Mouse (Mus musculus): ENCODE results near the gene Mms22l.
"Not testable (repeated sequence)": the region's sequence is repeated elsewhere in the genome, so short reads cannot be mapped to it uniquely, and the experiment has no call there.

Gene Mms22l

DNA sequence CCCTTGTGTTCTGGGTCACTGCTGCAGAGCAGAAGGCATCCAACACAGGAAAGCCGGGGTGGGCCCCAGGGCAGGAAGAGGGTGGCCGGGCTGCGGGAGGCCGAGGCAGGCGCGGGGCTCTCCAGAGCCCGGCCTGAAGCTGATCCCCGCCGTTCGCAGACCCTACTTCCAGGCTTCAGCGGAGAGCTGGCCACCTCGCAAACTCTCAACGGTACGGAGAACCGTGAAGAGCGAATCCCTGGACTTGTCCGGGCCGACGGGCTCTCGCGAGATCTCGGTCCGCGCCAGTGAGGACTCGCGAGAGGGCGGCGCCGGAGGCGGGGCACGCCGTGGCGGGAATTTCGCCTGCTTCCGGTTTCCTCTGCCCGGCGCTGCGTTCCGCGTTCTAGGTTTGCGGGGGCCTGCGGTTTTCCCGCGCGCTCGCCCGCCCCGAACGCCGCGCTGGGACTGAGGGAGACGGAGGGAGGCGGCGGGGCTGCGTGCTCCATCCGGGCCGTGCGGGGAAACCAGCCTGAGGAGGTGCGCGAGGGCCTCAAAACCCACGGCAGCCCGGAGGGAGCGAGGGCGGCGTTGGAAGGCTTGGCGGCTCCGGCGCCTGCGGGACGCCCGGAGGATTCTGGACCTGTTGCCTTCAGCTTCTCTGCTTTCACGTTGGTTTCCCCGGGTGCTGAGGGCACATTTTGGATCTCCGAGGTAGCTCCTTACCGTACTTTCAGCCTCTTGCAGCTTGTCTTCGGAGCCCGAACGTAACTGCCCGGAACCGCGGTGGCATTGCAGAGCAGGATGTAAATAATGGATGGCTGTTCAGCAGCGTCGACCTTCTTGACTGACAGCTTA is at the start of gene Mms22l:
Gene Mms22l (plus strand): TSS at position 336 of the 837 bp plus-strand sequence.
- DNase-seq (ENCODE audit: low read depth) = peak; percentile 80

DNA sequence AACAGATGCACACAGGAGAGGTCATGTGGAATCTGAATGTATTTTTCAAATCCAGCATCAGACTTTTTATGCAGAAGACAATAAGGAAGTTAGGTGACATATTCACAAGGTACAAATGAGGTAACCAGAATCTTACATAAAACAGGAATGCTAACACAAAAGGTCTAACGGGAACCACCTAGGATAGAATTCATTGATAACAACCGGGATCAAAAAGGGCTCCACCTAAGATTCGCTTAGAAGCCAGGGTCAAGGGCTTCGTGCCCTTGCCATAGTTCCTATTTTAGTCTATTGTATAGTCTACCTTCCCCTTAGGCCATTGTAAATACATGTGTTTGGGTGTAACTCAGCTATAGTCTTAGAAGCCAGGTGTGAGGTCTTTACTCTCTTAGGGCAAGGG is 12.2 kb upstream of the Mms22l start:
- not testable (repeated sequence) for DNase-seq (ENCODE audit: low read depth)

DNA sequence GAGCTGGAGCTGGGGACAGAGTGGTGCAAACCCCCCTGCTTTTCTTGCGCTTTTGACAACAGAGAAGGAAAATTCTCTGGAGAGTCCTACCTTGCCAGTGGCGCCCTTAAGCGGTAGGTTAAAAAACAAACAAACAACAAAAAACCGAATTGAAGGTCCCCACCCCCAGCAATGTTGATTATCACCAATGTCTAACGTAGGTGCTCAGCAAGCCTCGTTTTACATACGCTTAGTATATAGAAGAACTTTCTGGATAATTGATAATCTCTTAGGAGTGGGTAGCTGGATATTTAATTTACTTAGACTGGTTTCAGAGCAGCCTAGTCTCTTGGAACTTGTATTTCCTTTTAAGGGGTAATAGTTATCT is 685 bp downstream of the Mms22l start:
- peak; percentile 34 for DNase-seq (ENCODE audit: low read depth)

DNA sequence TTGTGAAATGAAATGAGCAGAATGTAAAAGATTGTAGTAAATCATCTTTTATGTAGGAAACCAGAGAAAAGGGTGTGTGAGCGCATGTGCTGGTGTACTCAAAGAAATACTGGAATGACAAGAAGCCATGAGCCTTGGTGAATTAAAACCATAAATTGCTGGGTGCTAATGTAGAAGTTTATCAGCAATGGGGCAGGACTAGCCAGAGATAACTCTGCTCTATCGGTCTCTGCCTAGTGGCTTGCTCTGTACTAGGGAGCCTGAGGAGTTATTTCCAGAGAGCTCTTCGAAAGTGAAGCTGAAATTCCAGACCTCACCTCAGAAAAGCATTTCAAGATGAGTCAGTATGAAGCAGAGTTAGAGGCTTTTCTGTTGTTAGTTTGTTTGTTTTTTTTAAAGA is 12.9 kb downstream of the Mms22l start:
- DNase-seq (ENCODE audit: low read depth) = peak; percentile 24

DNA sequence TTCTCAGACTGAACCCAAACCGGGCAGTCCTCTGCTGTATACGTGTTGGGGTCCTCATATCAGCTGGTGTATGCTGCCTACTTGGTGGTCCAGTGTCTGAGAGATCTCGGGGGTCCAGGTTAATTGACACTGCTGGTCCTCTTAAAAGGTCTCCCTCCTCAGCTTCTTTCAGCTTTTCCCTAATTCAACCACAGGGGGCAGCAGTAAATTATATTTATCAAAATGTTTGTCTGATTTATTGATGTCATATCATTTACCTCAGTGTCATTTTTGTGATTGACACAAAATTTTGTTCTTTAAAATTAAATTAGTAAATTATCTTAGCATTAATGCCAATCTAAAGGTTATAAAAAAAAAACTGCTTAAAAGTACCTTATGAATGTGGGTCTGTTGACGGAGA is 40.7 kb downstream of the Mms22l start:
- no peak for DNase-seq (ENCODE audit: low read depth)

DNA sequence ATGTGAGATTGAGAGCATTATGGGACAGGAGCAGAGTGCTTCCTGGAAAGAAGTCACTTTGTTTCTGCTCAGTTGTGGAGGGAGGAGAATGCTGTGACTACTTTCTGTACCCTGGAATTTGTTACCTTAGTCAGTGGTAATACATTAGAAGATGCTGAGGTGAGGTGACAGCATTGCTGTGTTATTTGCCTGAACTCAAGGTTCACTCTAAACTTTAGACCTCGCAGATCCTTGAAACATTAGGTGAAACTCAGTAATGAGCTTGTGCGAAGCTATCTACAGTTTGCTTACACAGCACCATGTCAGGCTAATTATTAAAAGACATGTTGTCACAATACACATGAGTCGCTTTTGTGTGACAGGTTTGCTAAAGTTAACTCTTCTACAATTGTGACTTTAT is 47.2 kb downstream of the Mms22l start:
- no peak for DNase-seq (ENCODE audit: low read depth)

DNA sequence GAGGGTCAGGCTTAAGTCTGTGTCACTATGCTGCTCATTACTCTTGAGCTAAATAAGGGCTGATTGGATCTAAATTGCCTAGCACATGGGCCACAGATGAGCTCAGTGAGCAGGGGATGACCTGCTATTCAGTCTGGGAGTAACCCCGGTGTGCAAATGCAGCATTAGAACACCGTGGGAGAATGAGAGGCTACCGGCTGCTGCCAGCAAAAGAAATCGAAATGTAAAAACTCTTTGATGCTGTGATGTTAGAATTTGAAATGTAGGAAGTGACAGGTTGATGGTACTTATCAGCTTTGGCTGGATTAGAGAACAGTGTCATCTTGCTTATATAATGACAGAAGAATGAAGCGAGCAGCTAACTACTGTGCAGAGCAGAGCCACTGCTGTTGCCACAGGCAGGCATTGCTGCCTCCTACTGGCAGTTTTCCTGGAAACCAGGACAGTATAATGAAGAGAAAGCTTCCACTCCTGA is 48.5 kb downstream of the Mms22l start:
- no peak for DNase-seq (ENCODE audit: low read depth)

DNA sequence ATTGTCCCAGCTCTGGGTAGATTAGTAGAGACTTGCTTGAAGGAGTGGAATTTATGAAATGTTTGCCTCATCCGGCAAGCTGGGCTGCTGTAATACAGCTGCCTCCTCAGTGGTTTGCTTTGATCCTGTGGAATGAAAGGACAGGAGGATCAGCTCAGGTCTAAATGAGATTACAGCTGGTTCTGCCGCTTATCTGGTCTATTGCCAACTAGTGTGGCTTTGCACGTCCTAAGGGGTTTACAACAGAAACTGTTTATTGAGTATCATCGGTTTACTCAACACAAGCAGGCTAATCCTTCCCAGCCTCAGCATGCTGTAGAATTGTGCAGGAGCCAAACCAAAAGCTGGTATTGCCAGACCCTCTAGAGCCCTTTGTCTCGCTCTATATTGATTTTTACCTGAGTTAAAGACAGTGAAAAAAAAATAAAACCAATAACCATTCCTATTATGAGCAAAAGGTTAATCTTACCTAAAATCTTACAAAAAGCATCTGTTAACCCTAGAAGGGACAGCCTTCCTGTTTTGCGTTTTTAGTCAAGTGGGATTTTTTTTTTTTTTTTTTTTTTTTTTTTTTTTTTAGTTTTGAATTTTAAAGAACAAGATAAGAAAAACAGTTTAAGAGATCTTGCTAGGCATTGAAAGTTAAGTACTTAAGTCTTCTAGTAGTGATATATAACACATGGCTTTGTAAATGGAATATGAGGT is 60.0 kb downstream of the Mms22l start:
- peak; percentile 19 for DNase-seq (ENCODE audit: low read depth)

DNA sequence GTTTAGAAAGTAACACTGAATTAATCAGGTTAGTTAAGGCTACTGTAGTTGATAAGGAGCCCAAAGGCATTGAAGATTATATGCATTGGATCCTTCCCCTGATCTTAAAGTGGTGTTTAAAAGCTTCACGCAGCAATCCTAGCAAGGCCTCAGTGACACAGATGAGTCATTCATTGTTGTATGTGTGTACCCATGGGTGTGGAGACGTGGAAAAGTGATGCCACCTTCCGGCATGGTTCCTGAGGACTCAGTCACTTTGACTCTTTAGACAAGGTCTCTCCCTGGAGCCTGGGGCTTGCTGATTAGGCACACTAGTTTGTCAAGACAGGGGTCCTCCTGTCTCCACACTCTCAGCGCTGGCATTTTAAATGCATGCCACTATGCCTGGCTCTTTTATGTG is 60.9 kb downstream of the Mms22l start:
- DNase-seq (ENCODE audit: low read depth) = no peak

DNA sequence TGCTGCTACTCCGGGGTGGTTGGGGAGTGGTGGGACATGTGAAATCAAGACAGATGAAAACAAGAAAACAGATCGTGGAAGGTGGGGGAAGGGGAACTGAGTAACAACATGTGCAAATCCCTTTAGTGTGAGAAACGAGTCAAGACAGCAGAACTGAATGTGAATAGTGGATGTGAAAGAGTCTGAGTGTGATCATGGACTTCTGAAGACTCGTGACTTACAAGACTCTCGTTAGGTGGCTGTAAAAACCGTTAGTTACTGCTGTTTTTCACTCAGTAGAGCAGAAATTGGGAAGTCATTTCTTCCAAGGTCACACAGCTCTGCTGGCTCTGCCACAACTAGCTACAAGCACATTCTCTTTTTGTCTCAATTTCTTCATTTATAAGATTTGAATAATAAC is 71.8 kb downstream of the Mms22l start:
- DNase-seq (ENCODE audit: low read depth) = no peak

DNA sequence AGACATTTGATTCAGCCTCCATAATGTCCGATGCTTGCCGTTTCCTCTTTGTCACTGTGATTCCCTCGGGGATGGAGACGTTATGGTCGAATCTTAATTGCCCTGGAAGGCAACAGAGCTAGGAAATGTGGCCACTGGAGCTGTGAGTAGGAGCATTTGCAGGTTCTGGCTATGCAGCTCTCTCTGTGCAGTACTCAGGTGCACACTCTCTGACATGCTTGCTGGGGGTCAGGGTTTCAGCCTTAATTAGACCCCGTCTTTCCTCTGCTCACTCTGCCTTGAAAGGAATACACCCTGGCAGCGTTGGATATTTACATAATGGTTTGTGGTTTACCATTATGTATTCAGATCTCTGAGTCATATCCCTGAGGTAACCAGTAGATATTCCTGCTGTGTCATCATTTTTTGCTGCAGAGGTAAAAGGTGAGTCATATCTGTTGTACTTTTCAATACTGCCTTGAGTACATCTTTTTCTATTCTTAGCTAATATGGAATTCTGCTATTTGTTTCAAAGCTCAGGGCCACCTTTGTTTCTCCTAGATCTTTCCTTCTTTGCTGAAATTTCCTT is 72.8 kb downstream of the Mms22l start:
- no peak for DNase-seq (ENCODE audit: low read depth)

DNA sequence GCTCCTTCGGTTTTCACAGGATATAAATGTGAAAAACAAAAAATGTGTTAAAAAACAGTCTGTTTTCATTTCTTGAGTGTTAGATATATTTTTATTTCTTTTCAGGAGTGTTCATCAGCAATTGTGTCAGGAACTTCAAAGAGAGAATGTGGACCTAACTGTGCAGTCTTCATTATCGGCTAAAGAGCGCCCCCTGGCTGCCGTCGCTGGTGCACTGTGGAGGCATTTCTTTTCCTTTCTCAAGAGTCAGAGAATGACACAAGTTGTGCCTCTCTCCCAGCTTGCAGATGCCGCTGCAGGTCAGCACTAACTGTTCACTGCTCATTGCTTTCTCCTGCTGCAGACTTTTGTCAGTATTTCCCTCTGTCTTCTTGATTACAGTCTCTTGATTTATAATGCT is 78.0 kb downstream of the Mms22l start:
- DNase-seq (ENCODE audit: low read depth) = peak; percentile 64

DNA sequence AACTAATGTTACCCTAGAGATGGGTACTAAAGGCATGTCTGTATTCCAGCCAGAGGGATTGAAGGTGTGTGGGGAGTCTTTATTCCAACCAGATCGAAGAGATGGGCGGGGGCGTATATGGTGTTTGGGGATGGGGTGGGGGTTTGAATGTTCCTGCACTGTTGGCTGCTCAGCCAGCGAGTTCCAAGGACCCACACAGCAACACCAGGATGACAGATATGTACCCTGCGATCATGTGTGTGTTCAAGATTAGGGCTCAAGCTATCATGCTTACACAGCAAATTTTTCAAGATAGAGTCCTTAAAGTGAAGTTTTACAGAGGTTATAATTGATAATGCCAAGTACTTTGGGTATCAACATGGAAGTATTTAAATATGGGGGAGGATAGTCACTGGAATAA is 81.3 kb downstream of the Mms22l start:
- no peak for DNase-seq (ENCODE audit: low read depth)

DNA sequence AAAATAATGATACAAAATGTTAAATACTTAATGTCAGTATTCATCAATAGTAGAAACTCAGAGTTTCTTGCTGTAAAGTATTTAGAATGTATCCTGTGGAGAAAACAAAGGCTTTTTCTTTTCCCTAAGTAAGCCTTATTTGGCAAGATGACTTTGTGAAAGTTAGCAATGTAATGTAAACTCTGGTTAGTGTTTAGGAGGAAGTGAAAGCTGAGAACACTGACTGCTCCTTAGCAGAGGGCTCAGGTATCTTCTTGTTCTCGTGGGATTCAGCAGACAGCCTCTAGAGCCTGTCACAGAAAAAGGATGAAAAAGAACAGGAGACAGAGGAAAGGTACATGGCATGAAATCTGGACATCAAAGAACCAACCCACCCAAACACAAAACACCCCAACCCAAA is 86.0 kb downstream of the Mms22l start:
- DNase-seq (ENCODE audit: low read depth) = no peak

DNA sequence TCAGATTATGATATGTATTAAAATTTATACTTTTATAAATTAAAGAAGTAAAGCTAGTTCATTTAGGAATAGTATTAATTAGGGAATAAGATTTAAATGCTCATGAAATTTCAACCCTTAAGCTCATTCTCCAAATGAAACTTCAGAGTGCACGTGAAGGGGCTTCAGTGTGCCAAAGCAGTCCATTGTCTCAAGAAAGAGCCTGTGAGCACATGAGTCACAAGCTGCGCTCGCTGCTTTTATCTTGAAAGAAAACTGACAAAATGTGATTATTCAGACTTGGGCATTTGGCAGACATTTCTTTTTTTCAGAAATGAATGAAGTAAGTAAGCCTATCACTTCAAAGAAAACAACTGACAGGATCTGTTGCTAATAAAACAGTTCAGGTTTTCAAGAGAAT is 87.7 kb downstream of the Mms22l start:
- no peak for DNase-seq (ENCODE audit: low read depth)

DNA sequence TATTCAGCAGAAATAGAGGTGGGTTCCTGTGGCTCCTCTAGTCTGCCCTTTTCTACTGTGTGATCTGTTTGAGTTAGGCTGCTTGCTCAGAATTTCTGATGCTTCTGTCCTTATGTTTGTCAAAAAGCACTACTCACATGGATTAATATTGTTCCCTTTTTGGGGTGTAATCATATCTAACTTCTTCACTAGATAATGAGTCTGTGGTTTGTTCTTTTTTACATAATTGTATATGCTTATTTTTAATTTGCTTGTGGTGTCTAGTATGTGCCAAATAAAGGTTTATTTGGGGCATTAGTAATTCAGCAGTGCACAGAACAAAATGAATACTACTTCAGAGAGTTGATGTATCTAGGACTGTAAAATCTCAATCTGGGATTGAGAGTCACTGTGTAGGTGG is 98.6 kb downstream of the Mms22l start:
- DNase-seq (ENCODE audit: low read depth) = no peak

DNA sequence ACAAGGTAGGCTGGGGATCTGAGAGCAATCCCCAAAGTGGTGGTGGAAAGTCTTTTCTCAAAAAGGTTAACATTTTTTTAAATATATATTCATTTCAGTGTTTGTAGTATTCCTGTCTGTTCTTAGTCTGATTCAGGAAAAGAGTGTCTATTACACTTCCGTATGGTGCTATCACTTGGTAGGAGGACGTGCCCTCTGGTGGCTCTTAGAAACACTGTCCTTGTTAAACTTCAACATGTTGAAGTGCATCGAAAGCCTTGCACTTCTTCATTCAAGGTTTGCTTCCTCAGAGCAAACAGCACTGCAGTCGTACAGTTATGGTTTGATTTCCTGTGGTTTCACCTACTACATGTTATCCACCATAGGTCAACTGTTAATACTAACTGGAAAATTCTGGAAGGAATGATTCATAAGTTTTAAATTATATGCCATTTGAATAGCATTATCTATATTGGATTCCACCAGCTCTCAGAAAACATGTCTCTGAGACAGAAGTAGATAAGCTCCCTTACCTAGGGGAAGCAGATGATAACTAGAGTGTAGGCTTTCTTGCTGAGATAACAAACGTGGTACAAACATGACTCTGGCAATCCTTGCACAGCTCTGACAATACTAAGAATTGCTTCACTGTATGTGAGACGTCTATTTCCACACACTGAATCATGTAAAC is 100.8 kb downstream of the Mms22l start:
- peak; percentile 23 for DNase-seq (ENCODE audit: low read depth)

DNA sequence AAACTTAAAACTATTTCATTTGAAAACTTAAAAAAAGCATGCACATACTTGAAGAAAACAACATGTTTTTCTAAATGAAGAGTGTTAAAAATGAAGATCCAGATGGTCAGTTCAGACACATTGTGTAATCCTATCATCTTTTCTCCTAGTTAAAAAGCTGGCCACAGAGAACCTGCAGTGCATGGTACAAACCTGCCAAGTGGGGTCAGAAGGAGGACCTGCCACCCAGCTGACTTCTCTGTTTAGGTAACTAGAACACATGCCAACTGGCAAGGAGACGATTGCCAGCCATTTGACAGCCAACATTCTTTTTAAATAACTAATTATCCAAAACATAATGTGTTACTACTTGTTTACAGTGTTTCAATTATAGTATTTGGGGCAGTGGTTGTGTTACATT is 102.4 kb downstream of the Mms22l start:
- no peak for DNase-seq (ENCODE audit: low read depth)

DNA sequence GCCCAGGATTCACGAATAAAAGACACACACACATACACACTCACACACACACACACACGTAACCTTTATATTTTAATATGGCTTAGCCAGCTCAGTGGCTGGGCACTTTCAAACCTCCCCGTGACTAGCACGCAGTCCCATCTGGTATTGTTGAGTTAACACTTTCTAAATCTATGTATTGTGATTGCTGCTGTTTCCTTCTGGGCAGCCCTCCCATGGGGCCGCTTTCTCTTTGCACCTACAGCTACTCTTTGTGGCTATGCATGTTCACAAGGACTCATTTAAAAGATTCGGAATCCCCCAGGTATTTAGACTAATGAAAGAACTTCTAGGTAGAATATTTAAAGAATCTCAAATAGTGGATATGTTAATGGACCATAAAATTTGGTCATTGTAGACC is 105.5 kb downstream of the Mms22l start:
- no peak for DNase-seq (ENCODE audit: low read depth)

DNA sequence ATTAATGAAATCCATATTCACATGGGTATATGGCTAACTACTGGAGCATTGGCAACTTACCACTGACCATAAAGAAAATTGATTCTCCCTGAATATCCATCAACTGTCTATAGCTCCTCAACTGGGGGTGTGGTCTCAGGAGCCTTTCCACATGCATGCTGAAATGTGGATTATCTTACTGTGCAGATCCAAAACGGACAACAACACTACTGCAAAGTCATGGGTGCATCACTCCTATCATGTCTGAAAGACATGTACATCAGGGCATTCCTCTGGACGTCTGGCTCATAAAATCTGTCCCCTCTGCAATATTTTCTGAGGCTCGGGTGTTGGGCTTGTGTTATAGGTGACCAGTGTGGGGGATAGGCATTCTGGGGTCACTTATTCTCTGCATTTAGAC is 112.8 kb downstream of the Mms22l start:
- DNase-seq (ENCODE audit: low read depth) = no peak

DNA sequence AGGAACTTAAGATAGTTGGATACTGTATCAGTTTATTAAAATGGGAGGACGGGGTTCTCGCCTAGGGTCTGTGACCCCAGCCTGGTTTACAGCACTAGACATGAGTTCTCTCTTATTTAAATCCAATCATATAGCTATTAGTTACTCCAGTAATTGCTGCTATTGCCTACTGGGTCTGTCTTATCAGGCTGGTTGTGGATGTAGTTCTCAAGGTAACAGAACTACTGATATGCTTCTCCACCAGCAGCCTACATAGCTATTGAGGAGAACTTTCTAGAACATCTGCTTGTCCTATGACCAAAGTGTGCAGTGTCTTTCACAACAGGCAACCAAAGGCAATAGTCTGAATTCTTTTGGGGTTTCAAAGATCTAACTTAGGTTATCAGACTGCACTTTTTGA is 113.3 kb downstream of the Mms22l start:
- no peak for DNase-seq (ENCODE audit: low read depth)

DNA sequence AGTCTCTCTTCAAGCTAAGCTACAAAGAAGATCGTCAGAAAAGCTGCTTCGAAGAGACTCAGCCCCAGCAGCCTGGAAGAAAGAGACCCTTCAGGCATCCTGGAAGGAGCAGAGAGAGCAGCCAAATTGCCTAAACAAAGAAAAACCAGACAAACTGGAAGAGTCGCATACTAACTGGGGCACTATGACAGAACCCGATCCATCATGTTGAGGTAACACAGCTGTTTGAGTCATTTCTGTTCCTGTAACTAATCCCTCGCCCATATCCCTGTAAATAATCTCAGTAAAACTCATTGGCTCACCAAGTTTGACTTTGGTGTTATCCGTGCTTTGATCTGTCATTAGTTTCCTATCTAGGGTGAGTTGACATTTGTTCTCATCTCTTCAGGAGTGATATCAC is 123.8 kb downstream of the Mms22l start:
- DNase-seq (ENCODE audit: low read depth) = no peak

DNA sequence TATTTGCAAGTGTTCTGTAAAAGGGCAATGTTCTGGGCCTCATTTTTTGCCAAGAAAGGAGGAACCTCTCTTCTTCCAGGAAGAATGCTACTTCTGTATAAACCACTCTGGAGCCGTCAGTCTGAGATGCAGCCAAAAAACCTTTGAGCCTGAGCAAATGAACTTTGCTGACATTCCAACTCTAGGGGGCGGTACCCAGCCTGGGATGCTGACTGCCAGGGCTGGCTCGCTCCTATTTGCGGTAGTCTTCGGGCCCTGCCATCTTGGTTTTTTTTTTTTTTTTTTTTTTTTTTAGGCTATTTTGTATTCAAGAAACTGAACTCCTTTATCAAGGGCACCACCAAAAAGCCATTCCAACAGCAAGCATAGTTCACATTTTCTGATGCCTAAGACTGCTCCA is 124.2 kb downstream of the Mms22l start:
- DNase-seq (ENCODE audit: low read depth) = no peak
